Mouse (Mus musculus) liver, postnatal 0 days (tissue): ENCODE data around the gene Lmna. TPM values are rescaled to one million over a fixed set of nuclear protein-coding genes. Genes with fewer than 3 reads are reported as not detected.

Source experiments
- ATAC-seq: fragments of 200-750 bp; cut with Nextera tagmentation; 2 replicates; pipeline ENCODE4 v1.8.0; 2017; ENCODE audit warnings: mild to moderate bottlenecking, moderate library complexity
- DNase-seq: peaks from one replicate; pipeline ENCODE4 v3.0.0-alpha.2; 2016
- H3K27ac ChIP-seq: fragments of 300-500 bp; sonication (generic); 2 replicates; pipeline ENCODE4 v1.5.1; 2014; ENCODE audit warnings: antibody characterized with exemption, moderate library complexity, mild to moderate bottlenecking, low read depth
- H3K27me3 ChIP-seq: fragments of 300-500 bp; sonication (generic); 2 replicates; pipeline ENCODE4 v1.6.1; 2014; ENCODE audit warnings: low read length, control low read depth, mixed read lengths; ENCODE audit not compliant: insufficient read depth
- H3K36me3 ChIP-seq: fragments of 300-500 bp; sonication (generic); replicated peaks from 2 replicates; pipeline ENCODE4 v1.6.1; 2014; ENCODE audit warnings: mild to moderate bottlenecking, control low read depth, low read length, moderate library complexity, mixed read lengths; ENCODE audit not compliant: insufficient read depth
- H3K4me1 ChIP-seq: fragments of 300-500 bp; sonication (generic); 2 replicates; pipeline ENCODE4 v1.6.1; 2014; ENCODE audit warnings: antibody characterized with exemption, mild to moderate bottlenecking, control low read depth; ENCODE audit not compliant: insufficient read depth
- H3K4me2 ChIP-seq: fragments of 300-500 bp; sonication (generic); 2 replicates; pipeline ENCODE4 v1.6.1; 2014; ENCODE audit warnings: low read depth, mild to moderate bottlenecking, low read length, moderate library complexity, mixed read lengths
- H3K4me3 ChIP-seq: fragments of 300-500 bp; sonication (generic); 2 replicates; pipeline ENCODE4 v1.5.1; 2014; ENCODE audit warnings: low read depth, low read length
- H3K9ac ChIP-seq: fragments of 300-500 bp; sonication (generic); replicated peaks from 2 replicates; pipeline ENCODE4 v1.6.1; 2014; ENCODE audit warnings: mild to moderate bottlenecking, moderate library complexity
- H3K9me3 ChIP-seq: fragments of 300-500 bp; sonication (generic); 2 replicates; pipeline ENCODE4 v1.6.1; 2016; ENCODE audit warnings: mild to moderate bottlenecking, control low read depth, low read length, mixed read lengths
- CTCF ChIP-seq: sonication (generic); IDR thresholded peaks from 2 replicates; pipeline ENCODE4 v1.5.1; 2016; ENCODE audit warnings: antibody characterized with exemption, low read depth
- EP300 ChIP-seq: IDR thresholded peaks from 2 replicates; pipeline ENCODE4 v1.6.1; 2016; ENCODE audit warnings: antibody characterized with exemption, low read depth, mild to moderate bottlenecking
- WGBS: fragments of 180-500 bp; shearing (Covaris S2); extraction: QIAGEN DNeasy Blood & Tissue Kit; methylation state at CpG from one replicate; pipeline ENCODE4 v1.1.7; 2014; ENCODE audit not compliant: insufficient replicate concordance; 5-methylcytosine and 5-hydroxymethylcytosine counted together
- polyA plus RNA-seq: library from polyadenylated mRNA; unstranded; fragments of >200 nt; fragmentation: Nextera tagmentation; extraction: Ambion mirVana; gene quantifications from 2 replicates; pipeline ENCODE4 v1.2.1, GENCODE M21; 2015

Gene Lmna
- polyA plus RNA-seq, 1 experiment from 2014 or later = 73.4 TPM

- no peak overlapping the region for H3K9ac ChIP-seq
- TF ChIP-seq EP300 (no peak), CTCF (no peak)
- WGBS = 72% methylated on average over 12 of the region's 12 CpGs
- peaks cover 4% of the 10 kb centered on the region; the same call in 1 of the 2 replicates for H3K27me3 ChIP-seq
- DNase-seq = no peak
- H3K36me3 ChIP-seq = peaks cover 34% of the 10 kb centered on the region
- no peaks in the 10 kb centered on the region for H3K9me3 ChIP-seq
- ATAC-seq = no peak
- no peak overlapping the region for H3K4me3 ChIP-seq
- no peak overlapping the region for H3K27ac ChIP-seq
- peaks cover 38% of the 10 kb centered on the region for H3K4me1 ChIP-seq
- H3K4me2 ChIP-seq = no peak overlapping the region
These were observed 59.2 kb downstream of the Lmna start for GRCm38 (mm10) chr3:88450379-88451131.

GRCm38 (mm10) chr3:88449395-88450023, 60.2 kb downstream of the Lmna start:
- Histone ChIP-seq H3K4me1 (peaks cover 29% of the 10 kb centered on the region), H3K4me3 (no peak overlapping the region), H3K4me2 (0 out of 2 replicates have a peak overlapping the region, but pooled peaks have one; percentile 9), H3K9ac (no peak overlapping the region), H3K9me3 (no peaks in the 10 kb centered on the region), H3K27ac (no peak overlapping the region), H3K36me3 (peaks cover 34% of the 10 kb centered on the region), H3K27me3 (peaks cover 4% of the 10 kb centered on the region; the same call in 1 of the 2 replicates)
- ATAC-seq = no peak
- no peak for DNase-seq
- 33% methylated on average over 21 of the region's 21 CpGs for WGBS
- TF ChIP-seq EP300 (no peak), CTCF (no peak)

GRCm38 (mm10) chr3:88448443-88448842, 61.3 kb downstream of the Lmna start:
- H3K27ac ChIP-seq = 0 out of 2 replicates have a peak overlapping the region, but pooled peaks have one; percentile 24
- H3K27me3 ChIP-seq = peaks cover 4% of the 10 kb centered on the region; the same call in 1 of the 2 replicates
- H3K4me3 ChIP-seq = no peak overlapping the region
- no peak for ATAC-seq
- peaks cover 27% of the 10 kb centered on the region for H3K4me1 ChIP-seq
- TF ChIP-seq CTCF = no peak
- no peak for TF ChIP-seq EP300
- H3K36me3 ChIP-seq = peaks cover 34% of the 10 kb centered on the region
- WGBS = 42% methylated on average over 8 of the region's 8 CpGs
- H3K9ac ChIP-seq = no peak overlapping the region
- no peak overlapping the region for H3K4me2 ChIP-seq
- no peak for DNase-seq
- no peaks in the 10 kb centered on the region for H3K9me3 ChIP-seq

DNA sequence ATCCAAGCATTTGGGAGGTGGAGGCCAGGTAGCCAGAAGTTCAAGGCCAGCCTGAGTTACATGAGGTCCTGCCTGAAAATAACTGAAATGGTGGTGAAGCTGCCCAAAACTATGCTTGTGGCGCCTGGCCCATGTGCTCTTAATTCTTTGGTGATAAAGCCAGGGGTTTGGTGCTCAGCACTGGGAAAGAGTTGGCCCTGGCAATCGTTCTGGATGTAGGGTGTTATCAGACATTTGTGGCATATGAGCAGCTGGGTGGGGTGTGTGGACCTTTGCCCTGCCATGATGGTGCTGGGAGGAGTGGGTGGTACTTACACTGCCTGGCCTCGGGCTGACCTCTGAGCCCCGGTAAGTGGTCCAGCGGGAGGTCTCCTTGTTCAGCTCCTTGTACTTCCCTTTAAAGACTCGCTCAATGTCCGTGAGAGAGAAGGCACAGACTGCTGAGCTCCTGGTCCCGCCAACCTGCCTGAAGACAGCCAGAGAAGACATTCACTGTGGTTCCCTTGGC, 62.0 kb downstream of the Lmna start:
- no peak overlapping the region for H3K9ac ChIP-seq
- H3K4me3 ChIP-seq = no peak overlapping the region
- H3K4me1 ChIP-seq = peaks cover 27% of the 10 kb centered on the region
- no peak for ATAC-seq
- no peak overlapping the region for H3K4me2 ChIP-seq
- peaks cover 30% of the 10 kb centered on the region for H3K36me3 ChIP-seq
- TF ChIP-seq EP300 = no peak
- TF ChIP-seq CTCF = no peak
- DNase-seq = no peak
- 56% methylated on average over 8 of the region's 8 CpGs for whole genome bisulfite sequencing
- 0 out of 2 replicates have a peak overlapping the region, but pooled peaks have one; percentile 24 for H3K27ac ChIP-seq
- peaks cover 4% of the 10 kb centered on the region; the same call in 1 of the 2 replicates for H3K27me3 ChIP-seq
- H3K9me3 ChIP-seq = no peaks in the 10 kb centered on the region

DNA sequence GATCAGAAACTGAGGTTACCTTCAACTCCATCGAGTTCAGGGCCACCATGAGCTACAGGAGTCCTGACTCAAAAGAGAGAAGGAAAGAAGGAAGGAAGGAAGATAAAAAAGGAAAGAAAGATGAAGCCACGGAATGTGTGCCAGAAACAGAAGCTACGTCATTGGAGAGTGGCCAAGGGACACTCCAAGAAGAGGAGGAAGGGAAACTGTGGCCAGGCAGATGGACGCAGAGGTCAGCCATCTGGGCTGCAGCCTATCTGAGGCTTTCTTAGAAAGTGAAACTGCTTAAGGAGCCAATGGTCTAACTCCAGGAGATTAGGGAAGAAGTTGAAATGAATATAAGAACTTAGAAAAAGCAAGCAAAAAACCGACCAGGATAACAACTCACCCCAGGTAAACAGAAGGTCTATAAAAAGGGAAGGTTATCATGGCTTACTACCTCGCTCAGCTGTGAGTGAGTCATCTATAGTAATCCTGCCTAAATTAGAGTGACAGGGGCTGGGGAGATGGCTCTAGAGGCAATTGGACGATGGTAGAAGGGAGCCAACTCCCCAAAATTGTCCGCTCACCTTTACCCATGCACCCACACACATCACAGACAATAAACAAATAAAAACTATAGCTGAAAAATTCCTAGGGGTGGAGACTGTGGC, 63.2 kb downstream of the Lmna start:
- peaks cover 25% of the 10 kb centered on the region for H3K36me3 ChIP-seq
- DNase-seq = no peak
- TF ChIP-seq CTCF (no peak), EP300 (no peak)
- H3K9me3 ChIP-seq = no peaks in the 10 kb centered on the region
- peaks cover 4% of the 10 kb centered on the region; the same call in 1 of the 2 replicates for H3K27me3 ChIP-seq
- H3K4me2 ChIP-seq = peak overlapping the region; percentile 22; the same call in 1 of the 2 replicates
- H3K9ac ChIP-seq = no peak overlapping the region
- H3K27ac ChIP-seq = 0 out of 2 replicates have a peak overlapping the region, but pooled peaks have one; percentile 22
- no peak overlapping the region for H3K4me3 ChIP-seq
- WGBS = 44% methylated on average over 8 of the region's 8 CpGs
- ATAC-seq = no peak
- H3K4me1 ChIP-seq = peaks cover 34% of the 10 kb centered on the region
